Comparison of ENCODE assay signal across 11 mouse cellular contexts in the genomic region with DNA sequence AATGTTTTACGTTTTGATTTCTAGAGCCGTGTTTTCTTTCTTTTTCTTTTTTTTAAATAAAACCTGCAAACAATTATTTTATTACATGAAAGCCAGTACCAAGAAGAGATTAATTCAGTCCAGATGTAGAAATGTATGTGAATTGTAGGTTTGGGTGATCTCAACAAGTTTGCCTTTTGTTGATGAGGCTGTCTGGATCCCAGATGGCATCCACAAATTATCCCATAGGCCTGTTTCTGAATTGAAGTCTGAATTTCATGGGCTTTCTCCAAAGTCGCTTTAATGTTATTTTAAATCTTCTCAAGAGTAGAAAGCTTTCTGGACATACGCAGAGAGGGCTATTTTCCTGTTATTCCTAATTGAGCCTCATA. TPM values are rescaled to one million over a fixed set of nuclear protein-coding genes. Genes with fewer than 3 reads are reported as not detected.
DNase-seq lines count a peak whose midpoint lies in the region; ATAC-seq and TF ChIP-seq lines count a peak whose summit lies in the region.
"Had no signal": no experiment of that assay in that cellular context is flagged by ENCODE, and none has a peak within 500 bp of the region (broad histone marks: within the 10 kb centered on the region; RNA-seq: fewer than 3 reads in every experiment).

No protein-coding gene starts in this region.

- DNase-seq in forebrain, embryonic 14.5 days (ENCODE audit: low spot score) = no peak
- no peak for DNase-seq in left cerebral cortex, adult 2 months (ENCODE audit: extremely low spot score in 1 of 2, low spot score in 2 of 2)
- no peak for DNase-seq in left cerebral cortex, adult 8-10 months (ENCODE audit: low spot score in 2 of 2)
- no peak for DNase-seq in cerebellum, postnatal 14 days
- DNase-seq: gastrocnemius, postnatal 25 days; kidney, adult 18-20 months; retina, postnatal 1 day had no signal

- 59% methylated on average over 4 of the region's 4 CpGs for WGBS in forebrain, embryonic 16.5 days
- WGBS in forebrain, embryonic 14.5 days = 65% methylated on average over 4 of the region's 4 CpGs
- WGBS in embryonic facial prominence, embryonic 13.5 days = 26% methylated on average over 4 of the region's 4 CpGs
- WGBS in neural tube, embryonic 13.5 days = 43% methylated on average over 4 of the region's 4 CpGs

- no peak overlapping the region for H3K27ac ChIP-seq in forebrain, embryonic 16.5 days (ENCODE audit: low read length)
- H3K27ac ChIP-seq in forebrain, embryonic 14.5 days (ENCODE audit: low read depth, low read length) = no peak overlapping the region
- H3K27ac ChIP-seq in left cerebral cortex, adult 2 months = no peak overlapping the region; the same call in 1 of the 2 replicates
- peak overlapping the region; percentile 72 for H3K27ac ChIP-seq in embryonic facial prominence, embryonic 13.5 days
- H3K27ac ChIP-seq in neural tube, embryonic 13.5 days (replicated peaks) = no peak overlapping the region

- ATAC-seq in forebrain, embryonic 16.5 days = no peak
- no peak for ATAC-seq in forebrain, embryonic 14.5 days
- no peak for ATAC-seq in embryonic facial prominence, embryonic 13.5 days (ENCODE audit: insufficient number of reproducible peaks, insufficient read depth, low FRiP score, low TSS enrichment, low read depth)
- no peak for ATAC-seq in neural tube, embryonic 13.5 days (ENCODE audit: low read depth)
- no peak for ATAC-seq in cerebellum, adult (ENCODE audit: insufficient number of reproducible peaks, low FRiP score, low TSS enrichment)

- H3K27me3 ChIP-seq in forebrain, embryonic 16.5 days (replicated peaks; ENCODE audit: control insufficient read depth, insufficient read depth, low read length) = no peaks in the 10 kb centered on the region
- no peaks in the 10 kb centered on the region for H3K27me3 ChIP-seq in forebrain, embryonic 14.5 days (replicated peaks; ENCODE audit: control insufficient read depth, insufficient read depth, low read length)
- no peaks in the 10 kb centered on the region for H3K27me3 ChIP-seq in embryonic facial prominence, embryonic 13.5 days
- no peaks in the 10 kb centered on the region for H3K27me3 ChIP-seq in neural tube, embryonic 13.5 days

- H3K4me1 ChIP-seq in forebrain, embryonic 16.5 days (replicated peaks; ENCODE audit: control insufficient read depth, insufficient read depth, low read length) = peaks cover 21% of the 10 kb centered on the region
- peaks cover 11% of the 10 kb centered on the region for H3K4me1 ChIP-seq in forebrain, embryonic 14.5 days (ENCODE audit: control insufficient read depth, insufficient read depth, low read length)
- peaks cover 57% of the 10 kb centered on the region for H3K4me1 ChIP-seq in embryonic facial prominence, embryonic 13.5 days
- peaks cover 56% of the 10 kb centered on the region for H3K4me1 ChIP-seq in neural tube, embryonic 13.5 days (replicated peaks)

- H3K4me3 ChIP-seq in forebrain, embryonic 16.5 days (replicated peaks; ENCODE audit: low read length) = no peak overlapping the region
- H3K4me3 ChIP-seq in forebrain, embryonic 14.5 days (ENCODE audit: low read depth, low read length) = no peak overlapping the region
- H3K4me3 ChIP-seq in left cerebral cortex, adult 2 months = peak overlapping the region; percentile 72
- H3K4me3 ChIP-seq in embryonic facial prominence, embryonic 13.5 days = peak overlapping the region; percentile 84
- no peak overlapping the region for H3K4me3 ChIP-seq in neural tube, embryonic 13.5 days

- TF ChIP-seq CTCF in left cerebral cortex, adult 2 months (IDR thresholded peaks at IDR 0.05) = no peak

- intact Hi-C loops in left cerebral cortex, adult 2 months (cut with DNase I) = loop anchor here (5.0 kb wide), 3 partner anchors 39 to 281 kb away; no protein-coding TSS in a partner anchor

- H3K9ac ChIP-seq in forebrain, embryonic 16.5 days (replicated peaks; ENCODE audit: low read depth, low read length) = no peak overlapping the region
- H3K9ac ChIP-seq in forebrain, embryonic 14.5 days (ENCODE audit: low read length) = no peak overlapping the region
- H3K9ac ChIP-seq in embryonic facial prominence, embryonic 13.5 days = no peak overlapping the region
- H3K9ac ChIP-seq in neural tube, embryonic 13.5 days = no peak overlapping the region

- H3K4me2 ChIP-seq in forebrain, embryonic 16.5 days (ENCODE audit: low read length) = peak overlapping the region; percentile 24; the same call in 1 of the 2 replicates
- H3K4me2 ChIP-seq in forebrain, embryonic 14.5 days (ENCODE audit: low read length) = no peak overlapping the region
- H3K4me2 ChIP-seq in embryonic facial prominence, embryonic 13.5 days = peak overlapping the region; percentile 81
- peak overlapping the region; percentile 77 for H3K4me2 ChIP-seq in neural tube, embryonic 13.5 days

- no peaks in the 10 kb centered on the region for H3K36me3 ChIP-seq in forebrain, embryonic 16.5 days (ENCODE audit: control insufficient read depth, insufficient read depth)
- no peaks in the 10 kb centered on the region for H3K36me3 ChIP-seq in forebrain, embryonic 14.5 days (ENCODE audit: control insufficient read depth, insufficient read depth, low read length)
- no peaks in the 10 kb centered on the region for H3K36me3 ChIP-seq in embryonic facial prominence, embryonic 13.5 days
- no peaks in the 10 kb centered on the region for H3K36me3 ChIP-seq in neural tube, embryonic 13.5 days

- no peaks in the 10 kb centered on the region for H3K9me3 ChIP-seq in forebrain, embryonic 16.5 days (ENCODE audit: control insufficient read depth, low read length)
- no peaks in the 10 kb centered on the region for H3K9me3 ChIP-seq in forebrain, embryonic 14.5 days (replicated peaks; ENCODE audit: control insufficient read depth, low read length)
- H3K9me3 ChIP-seq in embryonic facial prominence, embryonic 13.5 days = no peaks in the 10 kb centered on the region
- H3K9me3 ChIP-seq in neural tube, embryonic 13.5 days = no peaks in the 10 kb centered on the region

RNA-seq across cellular contexts. Expression of gene Frmd6, which starts 2.6 kb away (rescaled TPM):
- 12.5 and 16.6 TPM in 2 replicates for polyA plus RNA-seq in forebrain, embryonic 16.5 days (2015; fragmentation: Nextera tagmentation; extraction: Ambion mirVana)
- polyA plus RNA-seq in forebrain, embryonic 14.5 days (2014; fragmentation: Nextera tagmentation; extraction: Ambion mirVana) = 8.5 and 11.8 TPM in 2 replicates
- total RNA-seq in left cerebral cortex, adult 2 months (2021) = 10 to 100 TPM; 47.7 to 62.4 TPM
- total RNA-seq in left cerebral cortex, adult 8-10 months (2022) = 10 to 100 TPM; 31.3 to 40.3 (median 37.5) TPM
- 70.6 and 72.0 TPM in 2 replicates for polyA plus RNA-seq in embryonic facial prominence, embryonic 13.5 days (2015; fragmentation: Nextera tagmentation; extraction: Ambion mirVana)
- 12.7 and 15.6 TPM in 2 replicates for polyA plus RNA-seq in neural tube, embryonic 13.5 days (2015; fragmentation: Nextera tagmentation; extraction: Ambion mirVana)

Comparison
In these comparisons a context has a peak if more than half of its experiments do, and no peak if none do; other contexts are left out.
1. H3K4me3 ChIP-seq: peak in left cerebral cortex, adult 2 months (single experiment) and embryonic facial prominence, embryonic 13.5 days (single experiment); none in forebrain, embryonic 16.5 days (single experiment), forebrain, embryonic 14.5 days (single experiment) and neural tube, embryonic 13.5 days (single experiment).